Mouse (Mus musculus) lung, adult 2 months (tissue): ENCODE measurements around the gene Aim2. TPM values are rescaled to one million over a fixed set of nuclear protein-coding genes. Genes with fewer than 3 reads are reported as not detected.

Source experiments
- DNase-seq: peaks from one replicate; pipeline ENCODE4 v3.0.0; 2022
- H3K4me1 ChIP-seq: fragments of 200-500 bp; 2 replicates; pipeline ENCODE4 v1.6.1; 2011; ENCODE audit warnings: low read length; ENCODE audit not compliant: control insufficient read depth, insufficient read depth
- H3K4me3 ChIP-seq: fragments of 200-500 bp; replicated peaks from 2 replicates; pipeline ENCODE3; 2011; ENCODE audit warnings: low read depth, mild to moderate bottlenecking, control low read depth, low read length; ENCODE audit errors: extremely low read depth
- CTCF ChIP-seq: fragments of 200-500 bp; IDR thresholded peaks from 2 replicates; pipeline ENCODE4 v1.5.1; 2011; ENCODE audit warnings: mild to moderate bottlenecking, low read length, control low read depth; ENCODE audit not compliant: insufficient read depth
- POLR2A ChIP-seq: fragments of 200-500 bp; IDR thresholded peaks from 2 replicates; pipeline ENCODE4 v1.6.1; 2011; ENCODE audit warnings: low read depth, mild to moderate bottlenecking, control low read depth, low read length, borderline replicate concordance; ENCODE audit errors: extremely low read depth
- WGBS: fragments of 180-500 bp; shearing (Covaris S2); methylation state at CpG from one replicate; pipeline ENCODE4 v1.1.7; 2018; 5-methylcytosine and 5-hydroxymethylcytosine counted together
- polyA plus RNA-seq: library from polyadenylated mRNA; depleted of rRNA; stranded (reverse); fragments of >200 nt; gene quantifications from 2 replicates; pipeline ENCODE4 v1.2.3, GENCODE M21; 2012

Gene Aim2
- polyA plus RNA-seq, 1 experiment, result 5.1 TPM

- no peak for TF ChIP-seq CTCF
- TF ChIP-seq POLR2A, result no peak
- DNase-seq, result no peak
- H3K4me3 ChIP-seq, result no peak overlapping the region
- no peaks in the 10 kb centered on the region for H3K4me1 ChIP-seq
- 74% methylated on average over 4 of the region's 4 CpGs for WGBS
These were observed 13.6 kb downstream of the Aim2 start for GRCm38 (mm10) chr1:173364125-173364800.

GRCm38 (mm10) chr1:173365970-173366409, 15.3 kb downstream of the Aim2 start:
- no peaks in the 10 kb centered on the region for H3K4me1 ChIP-seq
- H3K4me3 ChIP-seq, result no peak overlapping the region
- DNase-seq, result no peak
- TF ChIP-seq CTCF, result no peak
- no peak for TF ChIP-seq POLR2A
- WGBS, result 4% methylated on average over 13 of the region's 13 CpGs

- DNase-seq, result no peak
These were observed 16.1 kb downstream of the Aim2 start for GRCm38 (mm10) chr1:173366701-173367355.

GRCm38 (mm10) chr1:173367356-173368046, 16.8 kb downstream of the Aim2 start, which contains the start of gene Cadm3:
Gene Cadm3 (minus strand): TSS chr1:173367695.
- H3K4me1 ChIP-seq, result no peaks in the 10 kb centered on the region
- under 1% methylated on average over 43 of the region's 46 CpGs for WGBS
- no peak within 1 kb of the TSS for H3K4me3 ChIP-seq
- DNase-seq, result no peak
- no peak for TF ChIP-seq POLR2A
- TF ChIP-seq CTCF, result no peak

More at GRCm38 (mm10) chr1:173366701-173367355, 16.1 kb downstream of the Aim2 start:
- WGBS, result 1% methylated on average over 31 of the region's 31 CpGs
- no peaks in the 10 kb centered on the region for H3K4me1 ChIP-seq
- no peak for TF ChIP-seq CTCF
- no peak for TF ChIP-seq POLR2A
- no peak overlapping the region for H3K4me3 ChIP-seq

GRCm38 (mm10) chr1:173369611-173370010, 18.9 kb downstream of the Aim2 start:
- no peak for DNase-seq
- TF ChIP-seq CTCF (no peak), POLR2A (no peak)
- Histone ChIP-seq H3K4me1 (no peaks in the 10 kb centered on the region), H3K4me3 (no peak overlapping the region)
- WGBS, result 54% methylated on average over 2 of the region's 2 CpGs

- WGBS, result 72% methylated on average over 6 of the region's 6 CpGs
- DNase-seq, result no peak
- TF ChIP-seq CTCF (no peak), POLR2A (no peak)
- Histone ChIP-seq H3K4me1 (no peaks in the 10 kb centered on the region), H3K4me3 (no peak overlapping the region)
These were observed 19.8 kb downstream of the Aim2 start for GRCm38 (mm10) chr1:173370456-173370855.

- no peak for DNase-seq
- H3K4me3 ChIP-seq, result no peak overlapping the region
- H3K4me1 ChIP-seq, result no peaks in the 10 kb centered on the region
- no peak for TF ChIP-seq CTCF
- no peak for TF ChIP-seq POLR2A
- WGBS, result 78% methylated on average over 6 of the region's 6 CpGs
These were observed 20.9 kb downstream of the Aim2 start for GRCm38 (mm10) chr1:173371586-173371985.

- TF ChIP-seq CTCF (no peak), POLR2A (no peak)
- Histone ChIP-seq H3K4me3 (no peak overlapping the region), H3K4me1 (no peaks in the 10 kb centered on the region)
- DNase-seq, result no peak
- 69% methylated on average over 7 of the region's 7 CpGs for WGBS
These were observed 23.3 kb downstream of the Aim2 start for GRCm38 (mm10) chr1:173374020-173374419.

GRCm38 (mm10) chr1:173377380-173378112, 26.9 kb downstream of the Aim2 start:
- 28% methylated on average over 13 of the region's 13 CpGs for WGBS

More at GRCm38 (mm10) chr1:173377380-173378112, 26.9 kb downstream of the Aim2 start:
- Histone ChIP-seq H3K4me1 (no peaks in the 10 kb centered on the region), H3K4me3 (no peak overlapping the region)
- DNase-seq, result no peak
- TF ChIP-seq CTCF (peak; percentile 64), POLR2A (no peak)
